Mouse (Mus musculus) testis, adult 2 months (tissue): ENCODE data around the gene Eno1. TPM values are rescaled to one million over a fixed set of nuclear protein-coding genes. Genes with fewer than 3 reads are reported as not detected.

Experiments
- H3K27ac ChIP-seq: fragments of 200-500 bp; 2 replicates; pipeline ENCODE4 v1.5.1; 2012; ENCODE audit warnings: low read depth, low read length; ENCODE audit not compliant: control insufficient read depth, insufficient read depth
- H3K27me3 ChIP-seq: fragments of 200-500 bp; 2 replicates; pipeline ENCODE4 v1.6.1; 2012; ENCODE audit warnings: mild to moderate bottlenecking, low read length, moderate library complexity; ENCODE audit not compliant: control insufficient read depth, insufficient read depth
- H3K36me3 ChIP-seq: fragments of 200-500 bp; 2 replicates; pipeline ENCODE4 v1.6.1; 2012; ENCODE audit warnings: mild to moderate bottlenecking, low read length; ENCODE audit not compliant: control insufficient read depth, insufficient read depth
- H3K4me1 ChIP-seq: fragments of 200-500 bp; 2 replicates; pipeline ENCODE4 v1.6.1; 2012; ENCODE audit warnings: low read length; ENCODE audit not compliant: control insufficient read depth, insufficient read depth
- H3K4me3 ChIP-seq: fragments of 200-500 bp; 2 replicates; pipeline ENCODE4 v1.5.1; 2012; ENCODE audit warnings: low read depth, mild to moderate bottlenecking, low read length, moderate library complexity, mixed read lengths; ENCODE audit not compliant: control insufficient read depth
- CTCF ChIP-seq: fragments of 200-500 bp; IDR thresholded peaks from 2 replicates; pipeline ENCODE4 v1.5.1; 2012; ENCODE audit warnings: low read depth, mild to moderate bottlenecking, inconsistent platforms, low read length, moderate library complexity; ENCODE audit not compliant: control insufficient read depth, insufficient read depth, insufficient replicate concordance
- POLR2A ChIP-seq: fragments of 200-500 bp; IDR thresholded peaks from 2 replicates; pipeline ENCODE4 v1.6.1; 2012; ENCODE audit warnings: low read depth, mild to moderate bottlenecking, inconsistent platforms, low read length, moderate library complexity; ENCODE audit not compliant: control insufficient read depth
- polyA plus RNA-seq: library from polyadenylated mRNA; depleted of rRNA; stranded (reverse); fragments of >200 nt; gene quantifications from 2 replicates; pipeline ENCODE4 v1.2.3, GENCODE M21; 2012

Eno1 gene
- polyA plus RNA-seq, 1 experiment, result 477 TPM

- Histone ChIP-seq H3K4me3 (no peak overlapping the region), H3K27ac (no peak overlapping the region), H3K36me3 (no peaks in the 10 kb centered on the region), H3K27me3 (no peaks in the 10 kb centered on the region), H3K4me1 (no peaks in the 10 kb centered on the region)
- no peak for TF ChIP-seq POLR2A
- TF ChIP-seq CTCF, result no peak
These were observed 18.6 kb upstream of the Eno1 start for GRCm38 (mm10) chr4:150217935-150218334.

- Histone ChIP-seq H3K4me1 (no peaks in the 10 kb centered on the region), H3K27ac (no peak overlapping the region), H3K36me3 (no peaks in the 10 kb centered on the region), H3K4me3 (no peak overlapping the region), H3K27me3 (no peaks in the 10 kb centered on the region)
- TF ChIP-seq CTCF (no peak), POLR2A (no peak)
These were observed 16.8 kb upstream of the Eno1 start for GRCm38 (mm10) chr4:150219501-150220292.

- Histone ChIP-seq H3K4me1 (no peaks in the 10 kb centered on the region), H3K27me3 (no peaks in the 10 kb centered on the region), H3K36me3 (no peaks in the 10 kb centered on the region), H3K4me3 (no peak overlapping the region), H3K27ac (no peak overlapping the region)
- TF ChIP-seq POLR2A (no peak), CTCF (no peak)
These were observed 15.9 kb upstream of the Eno1 start for GRCm38 (mm10) chr4:150220584-150220983.

- Histone ChIP-seq H3K27ac (no peak overlapping the region), H3K4me1 (no peaks in the 10 kb centered on the region), H3K36me3 (no peaks in the 10 kb centered on the region), H3K4me3 (no peak overlapping the region), H3K27me3 (no peaks in the 10 kb centered on the region)
- TF ChIP-seq POLR2A, result no peak
- TF ChIP-seq CTCF, result no peak
These were observed 15.4 kb upstream of the Eno1 start for GRCm38 (mm10) chr4:150221017-150221640.

- H3K4me1 ChIP-seq, result peaks cover 4% of the 10 kb centered on the region; the same call in 1 of the 2 replicates
- no peak overlapping the region for H3K4me3 ChIP-seq
- no peaks in the 10 kb centered on the region for H3K36me3 ChIP-seq
- H3K27me3 ChIP-seq, result no peaks in the 10 kb centered on the region
- TF ChIP-seq POLR2A (no peak), CTCF (no peak)
- H3K27ac ChIP-seq, result no peak overlapping the region
These were observed 12.7 kb upstream of the Eno1 start for GRCm38 (mm10) chr4:150223830-150224229.

- H3K4me1 ChIP-seq, result peaks cover 14% of the 10 kb centered on the region
- H3K4me3 ChIP-seq, result no peak overlapping the region
- TF ChIP-seq POLR2A, result no peak
- no peak overlapping the region for H3K27ac ChIP-seq
- H3K36me3 ChIP-seq, result no peaks in the 10 kb centered on the region
- no peaks in the 10 kb centered on the region for H3K27me3 ChIP-seq
These were observed 10.8 kb upstream of the Eno1 start for GRCm38 (mm10) chr4:150225700-150226099.

- Histone ChIP-seq H3K4me1 (peaks cover 20% of the 10 kb centered on the region), H3K36me3 (no peaks in the 10 kb centered on the region), H3K27me3 (no peaks in the 10 kb centered on the region), H3K27ac (no peak overlapping the region), H3K4me3 (no peak overlapping the region)
- TF ChIP-seq POLR2A (no peak), CTCF (no peak)
These were observed 9.5 kb upstream of the Eno1 start for GRCm38 (mm10) chr4:150226818-150227688.
